Mouse (Mus musculus) spleen, adult 2 months (tissue): ENCODE results near the gene Gm20388.

Experiments
- CTCF ChIP-seq: fragments of 200-500 bp; IDR thresholded peaks from 2 replicates; pipeline ENCODE4 v1.5.1; 2011; ENCODE audit warnings: mild to moderate bottlenecking, inconsistent platforms; ENCODE audit not compliant: insufficient read depth, insufficient read length, insufficient replicate concordance; ENCODE audit errors: extremely low read depth
- POLR2A ChIP-seq: fragments of 200-500 bp; IDR thresholded peaks from 2 replicates; pipeline ENCODE4 v1.6.1; 2011; ENCODE audit warnings: low read depth, low read length, inconsistent platforms

DNA sequence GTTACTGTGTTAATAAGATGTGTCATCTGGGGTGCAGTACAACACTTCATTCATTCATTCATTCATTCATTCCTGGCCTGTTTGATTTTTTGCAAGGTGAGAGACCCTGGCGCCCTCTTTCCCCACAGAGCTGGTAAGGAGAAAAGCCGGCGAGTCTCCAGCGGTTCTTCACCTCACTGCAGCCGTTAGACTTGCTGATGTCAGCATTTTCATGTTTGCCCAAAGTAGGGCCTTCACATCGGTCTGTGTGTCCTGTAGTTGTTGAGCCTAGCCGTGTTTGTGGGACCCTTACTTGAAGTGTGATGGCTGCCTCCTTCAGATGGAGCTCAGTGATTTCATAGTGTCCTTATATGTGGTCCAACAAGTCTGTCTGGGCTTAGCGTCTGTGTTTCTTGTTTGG, 2059.6 kb downstream of the Gm20388 start:
- TF ChIP-seq POLR2A (no peak), CTCF (no peak)
